Mouse (Mus musculus) heart, adult 18-20 months (tissue): ENCODE data around the gene Hsf2. TPM values are rescaled to one million over a fixed set of nuclear protein-coding genes. Genes with fewer than 3 reads are reported as not detected.
"Not testable (repeated sequence)": the region's sequence is repeated elsewhere in the genome, so short reads cannot be mapped to it uniquely, and the experiment has no call there.

Experiments
- DNase-seq, 2 experiments: peaks; one replicate each; pipeline ENCODE4 v3.0.0; 2021 to 2022; ENCODE audit warnings: mixed read lengths in 1 of 2
- total RNA-seq, 2 experiments: library from RNA; stranded (reverse); gene quantifications; 2 replicates each; pipeline ENCODE4 v1.2.3; 2021

Hsf2 gene
- total RNA-seq, 2 experiments from 2014 or later: 13.0 to 13.7 TPM

DNA sequence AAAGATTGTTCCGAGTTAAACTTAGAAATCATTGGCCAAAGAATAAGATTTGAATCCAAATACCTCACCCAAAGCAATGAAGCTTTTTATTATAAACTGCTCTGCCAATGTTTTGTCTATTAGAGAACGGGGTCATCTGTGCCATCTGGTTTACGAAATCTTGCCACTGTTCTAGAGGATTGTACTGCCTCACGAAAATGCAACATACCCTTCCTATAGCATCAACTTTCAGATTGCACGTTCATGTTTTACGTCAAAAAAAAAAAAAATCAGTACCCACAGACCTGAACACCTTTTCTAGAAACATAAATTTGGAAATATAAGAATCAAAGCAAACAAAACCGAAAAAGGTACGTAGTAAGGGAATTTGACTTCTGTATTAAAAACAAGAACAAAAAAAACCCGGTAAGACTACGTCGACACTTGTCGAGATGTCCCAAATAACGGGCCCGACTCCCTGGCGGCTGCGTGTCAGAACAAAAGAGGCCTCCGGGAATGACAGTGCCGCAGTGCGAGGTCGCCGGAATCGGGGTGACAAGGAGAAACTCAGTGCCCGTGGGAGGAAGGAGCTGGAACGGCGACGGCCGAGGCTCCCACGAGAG, 45.5 kb downstream of the Hsf2 start:
- DNase-seq: no peak

DNA sequence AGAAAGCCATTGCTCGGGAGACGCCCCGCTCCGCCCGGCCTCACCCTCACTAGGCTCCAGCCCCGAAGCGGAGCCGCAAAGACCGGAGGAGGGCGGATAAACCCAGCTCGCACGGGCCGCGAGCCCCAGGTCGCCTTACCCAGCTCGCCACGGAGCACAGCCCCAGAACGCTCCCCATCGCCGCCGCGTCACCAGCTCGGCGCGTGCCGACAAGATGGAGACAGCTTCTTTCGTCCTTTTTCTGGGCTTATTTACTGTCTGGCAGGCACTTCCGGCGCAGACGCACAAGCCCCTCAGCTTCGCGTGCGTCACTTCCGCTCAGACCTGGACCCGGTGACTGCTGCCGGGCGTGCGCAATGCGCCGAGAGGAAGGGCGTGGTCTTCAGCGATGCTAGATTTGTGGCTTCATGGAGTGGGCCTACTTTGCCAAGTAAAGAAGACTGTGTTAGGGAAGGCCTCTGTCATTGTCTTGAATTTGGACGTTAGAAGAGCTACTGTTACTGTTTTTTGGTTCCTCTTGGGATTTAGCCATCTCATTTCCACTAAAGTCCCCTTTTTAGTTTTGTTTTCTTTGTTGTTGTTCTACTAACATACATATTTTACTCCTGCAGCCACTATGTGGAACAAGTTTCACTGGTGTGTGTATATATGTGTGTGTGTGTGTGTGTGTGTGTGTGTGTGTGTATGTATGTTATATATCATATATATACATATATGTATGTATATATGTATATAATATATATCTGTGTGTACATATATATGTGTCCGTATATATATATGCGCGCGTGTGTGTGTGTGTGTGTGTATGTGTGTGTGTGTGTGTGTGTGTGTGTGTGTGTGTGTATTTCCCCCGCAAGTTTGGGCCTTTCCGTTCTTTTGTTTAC, 46.3 kb downstream of the Hsf2 start, which contains the start of gene Serinc1:
Serinc1 (minus strand) TSS at position 313 of the 884 bp plus-strand sequence.
- DNase-seq: peak; percentile 95 to 97

DNA sequence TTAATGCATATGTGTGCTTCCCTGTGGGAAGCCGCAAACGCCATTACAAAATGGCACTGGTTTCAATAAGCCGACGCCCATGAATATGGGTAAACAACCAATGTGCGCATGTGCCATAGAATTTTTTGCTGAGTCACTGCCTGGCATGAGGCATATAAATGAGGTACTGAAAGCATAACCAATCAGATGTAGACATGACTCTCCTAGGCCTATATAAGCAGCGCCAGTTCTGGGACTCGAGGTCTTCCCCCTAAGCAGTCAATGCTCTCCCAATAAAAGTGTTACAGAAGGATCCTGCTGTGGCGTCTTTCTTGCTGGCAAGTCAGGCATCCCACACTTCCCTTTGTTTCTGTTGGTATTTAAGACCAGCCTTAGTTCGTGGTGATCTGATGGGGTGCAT, 57.7 kb downstream of the Hsf2 start:
- not testable (repeated sequence) for DNase-seq

DNA sequence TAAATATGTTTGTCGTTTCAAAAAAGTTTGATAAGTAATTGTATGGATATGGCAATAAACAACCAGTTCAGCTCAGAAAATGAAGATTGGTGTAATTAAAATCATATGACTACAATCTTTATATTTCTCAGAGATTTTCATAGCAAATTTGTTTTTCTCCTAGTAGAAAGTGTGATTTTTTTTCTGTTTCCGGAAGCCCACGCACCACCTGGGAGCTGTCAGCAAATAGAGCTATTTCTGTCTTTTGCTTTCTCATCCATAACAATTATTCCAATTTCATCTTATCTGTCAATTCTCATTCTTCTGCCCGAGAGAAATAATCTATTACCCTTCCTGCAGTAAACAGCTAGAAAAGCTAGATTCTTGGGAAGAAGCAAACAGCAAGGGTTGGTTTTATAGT, 63.4 kb downstream of the Hsf2 start:
- no peak for DNase-seq

DNA sequence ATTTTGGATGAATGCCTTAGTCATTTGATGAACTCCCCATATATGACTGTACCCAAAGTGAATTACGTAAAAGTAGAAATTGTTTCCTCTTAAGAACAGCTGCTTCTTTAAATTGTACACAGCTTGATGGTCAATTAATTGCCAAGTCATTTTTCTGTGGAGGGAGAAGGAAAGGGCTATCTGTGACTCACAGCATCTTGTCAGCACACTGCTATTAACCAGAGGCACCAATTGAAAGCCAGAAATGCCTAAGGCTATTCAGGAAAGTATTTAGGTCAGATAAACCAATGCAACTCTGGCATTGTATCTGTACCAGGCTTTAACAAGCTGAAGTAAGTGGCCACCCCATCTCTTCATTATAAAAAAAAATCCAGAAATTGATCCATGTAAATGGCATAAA, 67.5 kb downstream of the Hsf2 start:
- DNase-seq: no peak

DNA sequence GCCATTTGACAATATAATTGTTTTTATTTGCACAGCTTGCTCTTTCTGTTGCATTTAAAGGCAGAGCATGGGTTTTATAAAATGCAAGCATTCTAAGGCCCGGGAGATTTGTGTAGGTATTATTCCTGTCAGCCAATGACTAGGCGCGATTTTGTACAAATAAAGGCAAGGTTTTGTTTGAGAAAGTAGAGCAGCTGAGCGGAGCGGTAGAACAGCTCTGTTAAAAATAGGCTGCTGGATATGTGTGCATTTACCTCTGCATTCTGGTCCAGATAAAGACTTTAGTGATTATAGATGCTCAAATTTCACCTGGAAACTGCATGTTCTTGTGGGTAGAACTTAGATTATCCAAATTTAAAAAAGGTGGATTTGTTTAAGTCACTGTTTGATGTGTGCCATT, 71.4 kb downstream of the Hsf2 start:
- no peak for DNase-seq

Other genes starting within 250 kb of the Hsf2 start
- 100 to 1,000 TPM; 282 to 302 TPM for gene Serinc1, start 46.1 kb downstream of the Hsf2 start, total RNA-seq
- 1 to 10 TPM in 1 of 2 experiments, under 1 TPM in 1; 0.77 to 1.5 TPM for gene Pkib, start 145.6 kb downstream of the Hsf2 start, total RNA-seq